Mouse (Mus musculus): ENCODE data around the gene Apoc2. TPM values are rescaled to one million over a fixed set of nuclear protein-coding genes. Genes with fewer than 3 reads are reported as not detected.
A peak's percentile ranks its signal among the peaks of the same experiment; 100 is the strongest.

Apoc2 gene
- total and polyA plus RNA-seq, 2 experiments from 2014 or later: 0.78 TPM; not detected in 1

DNA sequence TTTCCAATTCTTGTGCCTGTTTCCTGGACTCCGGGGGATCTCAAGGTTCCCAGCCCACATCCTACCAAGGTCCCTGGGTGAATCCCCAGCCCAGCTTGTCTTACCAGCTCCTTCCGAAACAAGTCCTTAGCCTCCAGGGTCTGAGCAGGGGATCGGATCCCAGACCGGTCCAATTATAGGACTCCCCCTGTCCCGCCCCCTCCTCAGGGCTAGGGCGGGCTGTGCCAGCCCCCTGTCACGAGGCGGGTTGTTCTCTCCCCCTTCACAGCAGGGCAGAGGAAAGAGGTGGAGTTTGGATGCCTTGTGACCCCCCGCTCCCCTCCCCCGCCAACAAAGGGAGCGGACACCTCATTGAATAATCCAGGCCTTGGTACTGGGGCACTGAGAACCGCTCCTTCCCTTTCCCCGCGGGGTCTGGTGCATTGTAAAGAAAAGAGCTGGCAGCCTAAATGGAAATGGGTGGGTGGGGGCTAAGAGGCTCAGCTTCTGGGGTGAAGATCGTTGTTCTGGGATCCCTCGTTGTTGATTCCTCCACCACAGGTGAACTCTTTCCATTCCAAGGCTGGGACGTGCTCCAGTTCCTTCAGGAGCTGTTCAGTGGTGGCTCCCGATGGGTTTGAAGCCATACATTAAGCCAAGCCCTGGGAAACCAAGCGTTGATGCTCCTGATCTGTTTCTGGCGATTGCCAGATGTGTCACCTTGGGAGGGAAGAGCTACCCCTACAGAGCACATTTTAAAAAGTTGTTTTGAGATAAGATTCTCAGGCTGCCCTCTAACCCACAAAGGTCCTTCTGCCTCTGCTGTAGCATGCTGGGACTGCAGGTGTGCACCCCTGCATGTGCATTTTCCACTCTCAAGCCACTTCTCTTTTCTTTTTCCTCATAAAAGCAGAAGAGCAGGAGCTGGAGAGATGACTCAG lies 21.4 kb upstream of the Apoc2 start, which contains the start of gene Apoe:
Apoe (minus strand) TSS at position 282 of the 920 bp plus-strand sequence.
- peak within 1 kb of the TSS; percentile 49 for H3K4me3 ChIP-seq (ENCODE audit: low read depth, low read length)
- WGBS: 4% methylated on average over 20 of the region's 20 CpGs
- no peaks in the 10 kb centered on the region for H3K9me3 ChIP-seq (replicated peaks; ENCODE audit: control insufficient read depth, low read length)
- H3K9ac ChIP-seq (replicated peaks; ENCODE audit: low read depth, low read length): peak within 1 kb of the TSS; percentile 61
- TF ChIP-seq EP300 (IDR thresholded peaks at IDR 0.05; ENCODE audit: low read depth): no peak; the same call in 1 of the 2 replicates
- no peak for TF ChIP-seq CTCF (IDR thresholded peaks at IDR 0.05; ENCODE audit: low read depth)
- H3K4me2 ChIP-seq (ENCODE audit: low read depth, low read length): peak within 1 kb of the TSS; percentile 78
- H3K27me3 ChIP-seq (ENCODE audit: control insufficient read depth, insufficient read depth, low read length): no peaks in the 10 kb centered on the region
- ATAC-seq (ENCODE audit: insufficient read depth, low read depth) (peak; percentile 61), DNase-seq (ENCODE audit: low spot score) (peak; percentile 60)
- peaks cover 26% of the 10 kb centered on the region for H3K36me3 ChIP-seq (replicated peaks; ENCODE audit: control insufficient read depth, insufficient read depth, low read length)
- H3K27ac ChIP-seq (ENCODE audit: low read depth): peak within 1 kb of the TSS; percentile 73
- H3K4me1 ChIP-seq (ENCODE audit: control insufficient read depth, insufficient read depth): peaks cover 43% of the 10 kb centered on the region

DNA sequence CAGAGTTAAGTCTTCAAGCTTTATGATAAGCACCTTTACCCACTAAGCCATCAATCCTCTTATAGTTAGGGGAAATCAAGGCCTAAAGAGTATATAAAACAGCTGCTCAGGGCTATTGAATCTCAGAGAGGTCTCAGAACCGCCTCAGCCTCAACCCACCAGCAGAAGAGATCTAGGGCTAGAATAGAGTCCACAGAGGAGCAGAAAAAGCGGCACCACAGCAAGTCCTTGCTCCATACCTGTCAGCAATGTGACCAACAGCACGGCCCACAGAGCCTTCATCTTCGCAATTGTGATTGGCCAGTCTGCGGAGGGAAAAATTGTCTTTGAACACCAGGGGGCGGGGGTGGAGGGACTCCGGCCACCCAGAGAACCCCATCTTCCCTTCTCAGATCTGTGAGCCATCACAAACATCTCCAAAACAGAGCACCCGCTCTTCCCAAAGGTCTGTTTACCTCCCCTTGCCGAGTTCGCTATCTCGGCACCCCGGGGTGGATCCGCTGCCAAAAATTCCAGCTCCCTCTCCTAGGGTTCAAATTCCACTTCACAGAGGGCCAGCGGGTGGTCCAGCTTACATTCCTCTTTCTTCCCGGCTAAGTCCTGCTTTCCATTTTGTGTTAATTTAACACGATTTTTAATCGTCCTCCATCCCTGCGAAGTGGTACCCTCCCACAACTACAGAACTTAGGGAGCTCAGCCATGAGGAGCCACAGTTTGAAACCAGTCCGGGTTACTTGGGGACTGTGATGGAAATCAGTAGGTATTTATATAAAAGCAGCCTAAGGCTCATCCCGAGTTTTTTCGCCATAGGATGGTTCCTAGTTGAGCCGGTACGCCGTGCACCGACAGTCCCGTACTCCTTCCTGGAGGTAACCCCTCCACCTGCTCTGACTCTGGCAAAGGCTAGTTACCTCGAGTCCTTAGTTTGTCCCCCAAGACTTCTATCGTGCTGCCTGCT lies 20.5 kb upstream of the Apoc2 start:
- ATAC-seq (ENCODE audit: insufficient read depth, low read depth) (0 out of 2 replicates have a peak, but pooled peaks have one; percentile 1), DNase-seq (ENCODE audit: low spot score) (no peak)
- Histone ChIP-seq H3K4me2 (ENCODE audit: low read depth, low read length) (peak overlapping the region; percentile 78), H3K27me3 (ENCODE audit: control insufficient read depth, insufficient read depth, low read length) (no peaks in the 10 kb centered on the region), H3K9ac (replicated peaks; ENCODE audit: low read depth, low read length) (peak overlapping the region; percentile 61), H3K4me3 (ENCODE audit: low read depth, low read length) (peak overlapping the region; percentile 49), H3K27ac (ENCODE audit: low read depth) (peak overlapping the region; percentile 73; the same call in 1 of the 2 replicates), H3K4me1 (ENCODE audit: control insufficient read depth, insufficient read depth) (peaks cover 50% of the 10 kb centered on the region), H3K36me3 (replicated peaks; ENCODE audit: control insufficient read depth, insufficient read depth, low read length) (peaks cover 24% of the 10 kb centered on the region), H3K9me3 (replicated peaks; ENCODE audit: control insufficient read depth, low read length) (no peaks in the 10 kb centered on the region)
- TF ChIP-seq EP300 (IDR thresholded peaks at IDR 0.05; ENCODE audit: low read depth) (no peak), CTCF (IDR thresholded peaks at IDR 0.05; ENCODE audit: low read depth) (peak; percentile 43)
- WGBS: 3% methylated on average over 28 of the region's 28 CpGs

GRCm38 (mm10) chr7:19696336-19696873 lies 18.7 kb upstream of the Apoc2 start:
- peaks cover 6% of the 10 kb centered on the region; the same call in 1 of the 2 replicates for H3K36me3 ChIP-seq (replicated peaks; ENCODE audit: control insufficient read depth, insufficient read depth, low read length)
- DNase-seq (ENCODE audit: low spot score) (no peak), ATAC-seq (ENCODE audit: insufficient read depth, low read depth) (no peak)
- no peaks in the 10 kb centered on the region for H3K9me3 ChIP-seq (replicated peaks; ENCODE audit: control insufficient read depth, low read length)
- no peak overlapping the region for H3K4me2 ChIP-seq (ENCODE audit: low read depth, low read length)
- WGBS: 93% methylated on average over 34 of the region's 34 CpGs
- no peak overlapping the region for H3K9ac ChIP-seq (replicated peaks; ENCODE audit: low read depth, low read length)
- TF ChIP-seq CTCF (IDR thresholded peaks at IDR 0.05; ENCODE audit: low read depth) (no peak), EP300 (IDR thresholded peaks at IDR 0.05; ENCODE audit: low read depth) (no peak)
- no peak overlapping the region for H3K27ac ChIP-seq (ENCODE audit: low read depth)
- peaks cover 50% of the 10 kb centered on the region for H3K4me1 ChIP-seq (ENCODE audit: control insufficient read depth, insufficient read depth)
- H3K27me3 ChIP-seq (ENCODE audit: control insufficient read depth, insufficient read depth, low read length): no peaks in the 10 kb centered on the region
- H3K4me3 ChIP-seq (ENCODE audit: low read depth, low read length): no peak overlapping the region

- WGBS: 69% methylated on average over 6 of the region's 6 CpGs
- no peaks in the 10 kb centered on the region for H3K27me3 ChIP-seq (ENCODE audit: control insufficient read depth, insufficient read depth, low read length)
- H3K27ac ChIP-seq (ENCODE audit: low read depth): no peak overlapping the region
- no peaks in the 10 kb centered on the region for H3K9me3 ChIP-seq (replicated peaks; ENCODE audit: control insufficient read depth, low read length)
- peaks cover 48% of the 10 kb centered on the region for H3K4me1 ChIP-seq (ENCODE audit: control insufficient read depth, insufficient read depth)
- H3K4me3 ChIP-seq (ENCODE audit: low read depth, low read length): no peak overlapping the region
- no peak for DNase-seq (ENCODE audit: low spot score)
- no peak overlapping the region for H3K9ac ChIP-seq (replicated peaks; ENCODE audit: low read depth, low read length)
- peaks cover 6% of the 10 kb centered on the region; the same call in 1 of the 2 replicates for H3K36me3 ChIP-seq (replicated peaks; ENCODE audit: control insufficient read depth, insufficient read depth, low read length)
- H3K4me2 ChIP-seq (ENCODE audit: low read depth, low read length): no peak overlapping the region
- TF ChIP-seq CTCF (IDR thresholded peaks at IDR 0.05; ENCODE audit: low read depth) (no peak), EP300 (IDR thresholded peaks at IDR 0.05; ENCODE audit: low read depth) (no peak)
- no peak for ATAC-seq (ENCODE audit: insufficient read depth, low read depth)
Measured at GRCm38 (mm10) chr7:19695881-19696280, 18.1 kb upstream of the Apoc2 start.

GRCm38 (mm10) chr7:19695213-19695594 lies 17.5 kb upstream of the Apoc2 start:
- DNase-seq (ENCODE audit: low spot score): no peak
- ATAC-seq (ENCODE audit: insufficient read depth, low read depth): no peak
- no peak for TF ChIP-seq CTCF (IDR thresholded peaks at IDR 0.05; ENCODE audit: low read depth)
- peaks cover 6% of the 10 kb centered on the region; the same call in 1 of the 2 replicates for H3K36me3 ChIP-seq (replicated peaks; ENCODE audit: control insufficient read depth, insufficient read depth, low read length)
- no peak overlapping the region for H3K4me2 ChIP-seq (ENCODE audit: low read depth, low read length)
- H3K9ac ChIP-seq (replicated peaks; ENCODE audit: low read depth, low read length): no peak overlapping the region
- H3K9me3 ChIP-seq (replicated peaks; ENCODE audit: control insufficient read depth, low read length): no peaks in the 10 kb centered on the region
- H3K27ac ChIP-seq (ENCODE audit: low read depth): peak overlapping the region; percentile 63
- 16% methylated on average over 8 of the region's 8 CpGs for WGBS
- no peaks in the 10 kb centered on the region for H3K27me3 ChIP-seq (ENCODE audit: control insufficient read depth, insufficient read depth, low read length)
- no peak overlapping the region for H3K4me3 ChIP-seq (ENCODE audit: low read depth, low read length)
- peaks cover 41% of the 10 kb centered on the region for H3K4me1 ChIP-seq (ENCODE audit: control insufficient read depth, insufficient read depth)

Data from heart, postnatal 0 days (tissue).